Mouse (Mus musculus) testis, adult 2 months (tissue): ENCODE data around the gene Ss18l2.

ENCODE experiments used
- CTCF ChIP-seq: fragments of 200-500 bp; IDR thresholded peaks from 2 replicates; pipeline ENCODE4 v1.5.1; 2012; ENCODE audit warnings: low read depth, mild to moderate bottlenecking, inconsistent platforms, low read length, moderate library complexity; ENCODE audit not compliant: control insufficient read depth, insufficient read depth, insufficient replicate concordance
- POLR2A ChIP-seq: fragments of 200-500 bp; IDR thresholded peaks from 2 replicates; pipeline ENCODE4 v1.6.1; 2012; ENCODE audit warnings: low read depth, mild to moderate bottlenecking, inconsistent platforms, low read length, moderate library complexity; ENCODE audit not compliant: control insufficient read depth

DNA sequence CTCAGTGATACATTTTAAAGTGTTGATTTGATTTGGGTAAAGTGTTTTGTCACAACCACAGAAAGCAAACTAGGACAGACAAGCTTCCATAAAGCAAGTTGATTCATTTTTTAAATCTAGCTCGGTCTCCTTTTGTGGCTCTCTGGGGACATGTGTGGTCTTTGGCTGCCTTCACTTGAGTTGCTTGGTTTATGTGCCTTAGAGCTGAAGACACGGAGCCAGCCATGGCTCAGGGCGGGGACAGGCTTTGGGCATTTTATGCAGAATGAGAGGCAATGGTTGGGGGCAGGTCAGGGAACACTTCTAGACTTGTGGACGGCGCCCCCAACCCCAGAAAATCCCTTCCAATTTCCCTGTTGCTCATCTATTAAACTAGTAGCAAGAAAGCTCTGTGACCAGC, 36.4 kb upstream of the Ss18l2 start:
- TF ChIP-seq POLR2A (no peak), CTCF (no peak)
